Mouse (Mus musculus) urinary bladder, postnatal 25 days (tissue): ENCODE data around the gene Col4a2.
A peak's percentile ranks its signal among the peaks of the same experiment; 100 is the strongest.

Experiments used
- DNase-seq: peaks from one replicate; pipeline ENCODE4 v3.0.0; 2022; ENCODE audit warnings: low spot score

Col4a2 gene

DNA sequence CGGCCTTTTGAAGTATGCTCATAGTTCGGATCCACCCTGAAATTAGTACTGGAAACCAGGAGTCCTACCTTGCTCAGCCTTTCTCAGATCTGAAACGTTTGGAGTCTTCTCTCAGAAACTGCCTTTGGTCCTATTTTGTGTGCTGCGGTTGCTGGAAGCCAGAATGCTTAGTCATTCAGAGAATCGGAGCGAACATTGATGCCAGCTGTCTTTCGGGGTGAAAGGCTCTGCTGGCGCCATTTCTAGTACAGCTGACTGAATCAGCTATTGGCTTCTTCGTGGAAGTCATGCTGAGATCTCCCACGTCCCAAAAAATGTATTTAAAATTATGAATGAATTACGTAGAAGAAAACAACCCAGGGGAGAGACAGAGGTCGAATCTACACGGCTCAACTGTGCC, 105.2 kb downstream of the Col4a2 start:
- no peak for DNase-seq

DNA sequence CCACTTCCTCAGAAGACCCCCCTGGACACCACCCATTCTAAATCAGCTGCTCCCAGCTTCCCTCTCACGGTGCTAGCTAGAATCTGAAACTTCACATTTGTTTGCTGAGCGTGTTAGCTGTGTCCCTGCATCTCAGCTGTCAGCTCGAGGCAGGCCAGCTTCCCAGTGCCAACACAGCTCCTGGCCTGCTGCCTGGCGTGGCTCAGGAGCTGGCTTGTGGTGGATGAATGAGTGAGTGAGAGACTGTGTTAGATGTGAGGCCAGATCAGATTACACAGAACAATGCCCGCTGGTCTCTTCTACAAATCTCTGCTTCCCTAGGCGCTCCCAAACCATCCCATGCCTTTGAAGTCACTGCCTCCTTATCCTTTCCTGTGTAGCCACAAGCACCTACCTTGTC, 106.6 kb downstream of the Col4a2 start:
- DNase-seq, result no peak

DNA sequence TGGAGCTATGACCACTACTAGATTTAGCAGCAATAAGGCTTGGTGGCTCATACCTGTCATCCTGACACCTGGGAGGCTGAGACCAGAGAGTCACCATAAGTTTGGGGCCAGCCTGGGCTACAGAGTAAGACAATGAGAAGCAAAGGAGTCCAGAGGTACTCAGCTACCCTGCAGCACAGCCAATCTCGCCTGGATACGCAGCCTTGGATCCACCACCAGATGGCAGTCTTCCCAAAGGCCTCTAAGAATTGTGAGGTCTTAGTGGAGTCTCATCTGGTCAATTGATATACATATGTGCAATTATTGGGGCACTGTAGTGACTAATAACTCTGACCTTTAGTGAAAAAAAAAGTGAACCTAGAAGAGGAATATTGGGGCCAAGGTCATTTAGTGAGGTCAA, 107.0 kb downstream of the Col4a2 start:
- DNase-seq, result peak; percentile 64

DNA sequence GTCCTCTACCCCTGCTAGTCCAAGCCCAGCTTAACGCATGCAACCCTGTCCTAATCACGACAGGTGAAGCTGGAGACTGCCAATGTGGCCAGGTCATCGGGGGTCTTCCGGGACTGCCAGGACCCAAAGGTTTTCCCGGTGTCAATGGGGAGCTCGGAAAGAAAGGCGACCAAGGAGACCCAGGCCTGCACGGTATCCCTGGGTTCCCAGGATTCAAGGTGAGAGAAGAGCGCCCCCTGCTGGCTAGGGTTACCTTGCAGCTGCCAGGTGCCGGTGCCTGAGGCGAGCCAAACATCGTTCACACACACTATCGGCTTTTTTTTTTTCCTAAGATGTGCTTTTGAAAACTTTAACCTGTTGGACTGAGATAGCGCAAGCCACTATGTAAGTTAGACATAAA, 108.5 kb downstream of the Col4a2 start:
- peak; percentile 71 for DNase-seq

DNA sequence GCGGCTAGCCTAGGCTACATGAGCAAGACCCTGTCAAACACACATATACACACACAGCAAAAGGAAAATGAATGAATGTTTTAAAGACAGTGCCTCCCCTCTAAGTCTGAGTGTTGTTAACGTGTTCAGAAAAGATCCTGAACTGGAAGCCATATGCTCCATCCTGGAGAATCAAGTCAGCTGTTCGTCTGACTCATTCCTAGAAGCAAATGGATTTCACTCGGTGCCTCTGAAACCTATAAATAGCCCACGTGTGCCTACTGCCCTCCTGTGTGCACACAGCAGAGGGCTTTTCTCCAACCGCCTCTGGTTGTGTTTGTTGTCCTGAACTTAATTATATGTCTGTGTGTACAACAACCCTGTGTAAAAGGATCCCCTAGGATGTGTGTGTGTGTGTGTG, 109.4 kb downstream of the Col4a2 start:
- no peak for DNase-seq

DNA sequence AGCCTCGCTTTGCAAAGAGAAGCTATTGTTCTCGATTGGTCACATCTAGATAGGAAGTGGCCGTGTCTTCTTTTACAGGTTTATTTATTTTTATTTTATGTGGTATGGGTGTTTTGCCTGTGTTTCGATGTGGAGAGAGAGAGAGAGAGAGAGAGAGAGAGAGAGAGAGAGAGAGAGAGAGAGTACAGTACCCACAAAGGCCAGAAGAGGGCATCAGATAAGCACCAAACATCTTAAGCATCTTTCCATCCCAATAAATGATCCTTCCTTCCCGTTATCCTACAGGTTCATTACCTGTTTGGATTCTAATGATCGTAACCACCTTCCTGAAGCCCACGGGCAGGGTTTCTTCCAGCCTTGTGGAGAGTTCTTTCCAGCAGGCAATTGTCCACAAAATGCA, 110.5 kb downstream of the Col4a2 start:
- no peak for DNase-seq

DNA sequence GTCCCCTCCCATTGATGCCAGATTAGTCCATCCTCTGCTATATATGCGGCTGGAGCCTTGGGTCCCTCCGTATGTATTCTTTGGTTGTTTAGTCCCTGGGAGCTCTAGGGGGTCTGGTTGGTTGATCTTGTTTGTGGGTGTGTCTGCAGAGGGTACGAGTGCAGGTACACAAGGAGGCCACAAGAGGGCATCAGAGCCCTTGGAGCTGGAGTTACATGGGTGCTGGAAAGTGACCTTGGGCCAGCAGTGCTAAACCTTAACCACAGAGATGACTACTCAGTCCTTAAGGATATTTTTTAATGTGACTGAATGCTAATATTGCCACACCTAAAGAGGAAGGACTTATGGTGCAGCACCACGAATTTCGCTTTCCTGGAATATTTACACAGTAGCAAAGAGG, 118.1 kb downstream of the Col4a2 start:
- DNase-seq, result no peak

DNA sequence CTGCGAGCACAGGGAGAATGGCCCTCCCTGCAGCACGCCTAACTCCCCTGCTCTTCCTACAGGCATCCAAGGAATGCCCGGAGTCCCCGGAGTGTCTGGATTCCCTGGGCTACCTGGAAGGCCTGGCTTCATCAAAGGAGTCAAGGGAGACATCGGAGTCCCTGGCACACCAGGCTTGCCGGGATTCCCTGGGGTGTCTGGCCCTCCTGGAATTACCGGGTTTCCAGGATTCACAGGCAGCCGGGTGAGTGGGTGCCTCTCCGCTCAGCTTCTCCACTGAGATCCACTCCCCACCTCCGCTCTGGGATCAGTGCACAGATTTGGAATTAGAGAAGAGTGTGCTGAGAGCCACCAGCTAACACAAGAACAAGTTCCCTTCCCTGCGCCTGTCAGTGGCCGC, 125.3 kb downstream of the Col4a2 start:
- no peak for DNase-seq

DNA sequence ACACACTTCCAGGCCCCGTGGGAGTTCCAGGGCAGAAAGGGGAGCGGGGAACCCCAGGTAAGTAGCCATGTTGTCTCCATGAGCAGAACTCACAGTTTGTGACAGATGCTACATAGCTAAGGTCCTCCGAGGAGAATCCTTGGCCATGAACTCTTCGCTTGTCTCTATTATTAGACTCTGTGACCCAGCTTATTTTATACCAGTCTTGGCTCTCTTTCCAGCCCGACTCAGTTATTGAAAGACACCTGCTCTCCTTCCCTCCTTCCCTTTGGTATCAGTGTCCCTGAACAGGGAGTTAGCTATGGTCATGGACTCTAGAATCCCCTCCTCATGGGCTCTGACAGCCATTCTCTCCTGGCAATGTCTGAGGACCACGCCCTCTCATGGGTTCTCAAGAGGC, 128.7 kb downstream of the Col4a2 start:
- no peak for DNase-seq

DNA sequence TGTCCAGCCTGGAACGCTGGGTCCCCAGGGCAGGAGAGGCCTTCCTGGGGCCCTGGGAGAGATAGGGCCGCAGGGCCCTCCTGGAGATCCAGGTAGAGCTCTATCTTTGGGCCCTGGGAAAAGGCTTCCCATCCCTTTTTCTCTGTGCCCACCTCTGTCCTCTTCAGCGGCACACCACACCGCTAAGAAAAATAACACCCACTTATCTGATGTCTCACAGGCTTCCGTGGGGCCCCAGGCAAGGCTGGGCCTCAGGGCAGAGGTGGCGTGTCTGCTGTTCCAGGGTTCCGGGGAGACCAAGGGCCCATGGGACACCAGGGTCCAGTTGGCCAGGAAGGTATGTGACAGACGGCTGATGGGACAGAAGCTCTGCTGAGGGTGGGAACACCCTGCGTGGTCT, 131.0 kb downstream of the Col4a2 start:
- no peak for DNase-seq

DNA sequence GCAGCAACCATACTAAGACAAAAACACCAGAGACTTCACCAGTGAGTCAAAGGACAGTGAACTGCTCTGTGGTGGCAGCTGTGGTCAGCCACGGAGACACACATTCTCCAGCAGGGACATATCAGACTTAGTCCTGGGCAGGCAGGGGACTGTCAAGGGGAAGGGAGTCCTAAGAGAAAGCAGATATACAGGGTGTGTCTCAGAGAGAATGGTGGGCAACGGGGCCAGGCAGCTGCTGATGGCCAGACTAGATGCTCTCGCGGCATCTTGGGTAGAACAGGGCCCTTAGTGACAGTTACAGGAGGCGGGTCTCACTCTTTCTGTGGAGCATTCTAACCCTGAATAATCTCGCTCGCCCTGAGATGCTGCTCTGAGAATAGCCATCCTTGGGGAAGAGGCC, 131.6 kb downstream of the Col4a2 start:
- DNase-seq, result no peak

DNA sequence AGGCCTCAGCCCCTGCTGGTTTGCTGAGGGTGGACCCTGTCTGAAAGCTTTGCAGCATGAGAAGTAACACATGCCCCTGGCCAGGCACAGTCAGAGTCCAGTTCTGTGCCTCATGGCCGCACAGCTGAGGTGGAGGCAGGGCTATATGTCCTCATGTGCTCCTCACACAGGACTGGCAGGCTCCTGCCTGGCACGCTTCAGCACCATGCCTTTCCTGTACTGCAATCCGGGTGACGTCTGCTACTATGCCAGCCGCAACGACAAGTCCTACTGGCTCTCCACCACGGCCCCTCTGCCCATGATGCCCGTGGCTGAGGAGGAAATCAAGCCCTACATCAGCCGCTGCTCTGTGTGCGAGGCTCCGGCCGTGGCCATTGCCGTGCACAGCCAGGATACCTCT, 133.2 kb downstream of the Col4a2 start:
- no peak for DNase-seq

DNA sequence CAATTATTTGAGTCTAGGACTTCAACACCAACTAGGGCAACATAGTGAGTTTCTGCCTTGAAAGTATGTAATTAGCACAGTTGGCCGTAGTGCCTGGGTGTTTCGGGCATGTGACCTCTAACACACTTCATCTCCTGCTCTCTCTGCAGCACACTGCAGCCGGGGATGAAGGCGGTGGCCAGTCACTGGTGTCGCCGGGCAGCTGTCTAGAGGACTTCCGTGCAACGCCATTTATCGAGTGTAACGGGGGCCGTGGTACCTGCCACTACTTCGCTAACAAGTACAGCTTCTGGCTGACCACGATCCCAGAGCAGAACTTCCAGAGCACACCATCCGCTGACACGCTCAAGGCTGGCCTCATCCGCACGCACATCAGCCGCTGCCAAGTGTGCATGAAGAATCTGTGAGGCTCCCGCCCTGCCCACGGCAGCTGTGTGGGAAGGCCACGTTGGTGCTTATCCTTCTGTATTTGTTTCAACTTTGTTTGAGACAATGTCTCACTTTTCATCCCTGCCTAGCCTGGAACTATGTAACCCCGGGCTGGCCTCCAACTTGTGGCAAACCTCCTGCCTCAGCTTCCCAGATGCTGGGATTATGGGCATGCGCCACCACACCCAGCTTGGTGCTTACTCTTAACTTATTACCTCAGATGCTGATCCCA, 135.4 kb downstream of the Col4a2 start:
- DNase-seq, result no peak

DNA sequence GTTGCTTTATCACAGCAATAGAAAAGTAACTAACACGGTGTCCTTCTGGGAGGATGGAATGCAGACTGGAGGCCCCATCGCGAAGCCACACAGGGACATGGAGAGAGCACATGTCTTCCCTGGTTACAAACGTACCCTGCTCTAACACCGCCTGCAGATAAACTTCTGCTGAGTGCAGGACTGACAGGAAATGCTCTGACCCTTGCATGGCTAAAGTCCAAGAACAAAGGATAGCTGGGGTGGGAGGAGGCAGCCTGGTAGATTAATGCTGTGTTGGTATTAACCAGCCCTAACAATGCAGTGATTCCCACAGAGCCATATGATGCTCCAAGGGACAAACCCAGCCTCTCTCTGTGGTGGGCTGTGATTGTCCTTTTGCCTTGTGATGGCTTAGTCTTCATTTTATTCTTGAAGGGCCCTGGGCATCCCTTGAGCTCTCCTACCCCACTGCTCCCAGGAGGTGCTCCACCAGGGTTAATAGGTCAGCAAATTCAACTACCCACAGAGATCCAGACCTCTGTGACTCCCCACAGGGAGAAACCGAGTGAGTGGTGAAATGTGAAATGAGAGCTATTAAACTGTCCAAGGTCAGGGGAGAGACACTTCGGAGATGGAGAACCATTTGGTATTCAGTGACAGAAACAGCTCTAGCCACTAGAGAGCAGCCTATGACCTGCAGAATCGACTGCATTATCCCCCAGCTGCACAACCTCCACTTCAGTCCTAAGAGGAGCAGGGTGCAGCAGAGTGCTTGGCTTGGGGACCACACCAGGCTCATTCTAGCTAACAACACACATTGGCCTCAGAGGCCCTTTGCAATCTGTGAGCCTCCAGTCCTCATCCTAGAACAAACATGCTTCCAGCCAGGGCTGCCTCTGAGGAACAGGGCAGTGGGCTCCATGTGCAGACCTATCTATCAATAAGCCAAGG, 137.8 kb downstream of the Col4a2 start:
- no peak for DNase-seq

DNA sequence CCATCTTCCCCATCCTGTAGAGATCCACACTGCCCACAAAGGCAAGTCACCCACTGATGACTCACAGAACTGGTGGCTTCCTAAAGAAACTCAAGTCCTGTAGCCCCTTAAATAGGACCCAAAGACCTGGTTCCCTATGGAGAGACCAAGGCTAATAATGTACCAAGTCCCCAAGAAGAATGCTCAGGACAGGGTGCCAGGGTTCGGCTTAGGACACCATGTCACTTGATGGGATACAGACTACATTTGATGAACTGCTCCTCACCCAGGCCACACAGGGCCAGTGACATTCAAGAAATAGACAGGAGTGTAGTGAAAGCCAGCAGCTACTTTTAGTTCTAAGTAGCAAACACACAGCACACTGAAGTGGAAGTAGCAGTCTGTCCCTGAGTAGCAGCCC, 139.5 kb downstream of the Col4a2 start:
- DNase-seq, result no peak

DNA sequence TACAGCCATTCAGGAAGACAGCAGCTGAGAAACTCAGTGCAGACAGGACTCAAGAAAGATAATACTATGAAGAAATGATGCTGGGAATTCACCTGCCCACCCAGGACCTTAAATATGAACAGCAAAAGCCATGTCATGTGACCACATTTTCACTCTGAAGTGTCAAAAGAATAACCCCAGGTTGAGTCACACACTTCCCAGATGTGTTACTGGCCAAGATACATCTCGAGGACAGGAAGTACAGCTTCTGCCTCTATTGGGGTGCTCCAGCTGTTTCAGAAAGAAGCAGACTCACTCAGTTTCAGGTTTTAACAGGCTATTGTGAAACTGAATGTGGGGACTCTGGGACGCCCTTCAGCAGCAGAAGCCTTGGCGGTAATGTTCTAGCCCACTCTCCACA, 140.0 kb downstream of the Col4a2 start:
- no peak for DNase-seq

DNA sequence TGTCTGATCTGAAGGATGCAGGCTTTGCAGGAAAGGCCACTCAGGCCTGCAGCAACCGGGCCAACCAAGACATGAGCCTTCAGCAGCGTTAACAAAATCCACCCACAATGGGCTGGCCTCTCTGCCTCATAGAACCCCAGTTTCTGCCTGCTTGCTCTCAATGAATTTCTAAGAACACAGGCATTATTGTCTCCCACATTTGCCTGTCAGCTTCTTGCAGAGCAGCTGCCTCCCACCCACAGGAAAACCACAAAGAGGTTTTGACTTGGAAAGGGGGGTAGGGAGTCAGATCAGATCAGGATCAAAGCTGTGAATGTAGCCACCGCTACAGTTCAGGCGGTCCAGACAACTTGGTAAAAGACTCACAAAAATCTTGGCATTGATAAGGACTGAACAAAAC, 140.4 kb downstream of the Col4a2 start:
- no peak for DNase-seq

DNA sequence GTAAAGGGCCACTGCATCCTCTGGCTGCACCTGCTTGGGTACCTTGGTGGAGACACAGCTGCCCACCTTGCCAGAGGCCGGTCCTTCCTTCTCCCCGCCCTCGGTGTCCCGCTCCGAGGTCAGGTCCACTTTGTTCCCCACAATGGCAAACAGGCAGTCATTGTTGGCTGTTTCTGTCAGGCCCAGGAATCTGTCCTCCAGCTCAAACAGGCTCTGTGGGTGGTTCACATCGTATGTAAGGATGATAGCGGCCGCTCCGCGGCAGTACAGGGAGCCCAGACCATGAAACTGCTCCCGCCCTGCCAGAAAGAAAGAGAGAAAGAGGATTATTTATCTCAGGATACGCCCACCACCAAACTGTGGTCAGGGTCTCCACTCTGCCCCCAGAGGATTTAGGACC, 141.6 kb downstream of the Col4a2 start:
- DNase-seq, result no peak

DNA sequence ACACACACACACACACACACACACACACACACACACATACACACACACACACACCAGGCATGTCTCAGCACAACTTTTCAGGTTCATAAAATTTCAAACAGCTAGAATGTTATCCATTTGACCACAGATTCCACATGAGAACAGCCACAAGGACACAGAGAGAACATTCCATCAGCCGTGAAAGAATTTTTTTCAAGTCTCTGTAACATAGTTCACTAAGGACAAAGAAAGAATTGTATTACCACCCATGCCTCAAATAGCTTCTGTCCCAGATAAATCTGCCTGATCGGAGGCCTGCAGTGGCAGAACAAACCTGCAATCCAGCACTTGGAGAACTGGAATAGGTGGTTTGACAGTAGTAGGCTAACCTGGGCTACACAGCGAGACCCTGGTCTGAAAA, 144.7 kb downstream of the Col4a2 start:
- no peak for DNase-seq

DNA sequence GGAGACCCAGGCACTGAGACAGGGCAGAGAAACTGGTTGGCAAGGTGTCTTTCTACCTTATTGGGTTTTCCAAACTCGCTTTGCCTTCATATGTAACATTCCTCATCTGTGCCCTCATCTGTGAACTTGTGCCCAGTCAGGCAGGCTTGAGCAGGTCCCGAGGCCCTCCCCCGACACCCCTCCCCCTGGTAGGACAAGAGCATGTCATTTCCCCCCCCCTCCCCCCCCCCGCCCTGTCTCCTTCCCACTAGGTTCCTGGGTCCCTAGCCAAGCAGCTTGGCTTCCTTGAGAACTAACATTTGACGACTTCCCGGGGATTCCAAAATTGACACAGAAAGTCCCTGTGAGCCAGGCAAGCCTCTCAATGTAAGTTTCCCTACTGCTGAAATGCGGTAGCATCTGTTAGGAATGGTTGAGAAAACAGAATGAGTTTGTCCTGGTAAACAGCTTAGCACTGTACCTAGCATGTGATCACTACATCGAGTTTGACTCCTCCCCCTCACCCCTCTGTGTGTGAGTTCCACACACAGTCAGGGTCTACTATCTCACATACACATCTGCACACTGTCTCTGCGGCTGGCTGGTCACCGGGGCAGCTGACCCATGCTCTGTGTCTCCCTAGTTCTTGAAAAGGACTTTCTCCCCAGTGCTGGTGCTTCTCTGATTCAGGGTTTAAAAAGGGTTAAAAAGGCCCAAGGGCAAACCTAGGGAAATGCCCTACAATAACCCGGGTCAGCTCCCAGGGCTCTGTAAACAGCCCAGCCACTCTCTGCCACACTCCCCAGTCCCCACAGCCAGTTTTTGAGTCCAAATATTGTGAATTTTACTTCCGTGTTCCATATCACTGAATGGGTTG, 145.6 kb downstream of the Col4a2 start:
- DNase-seq, result no peak

DNA sequence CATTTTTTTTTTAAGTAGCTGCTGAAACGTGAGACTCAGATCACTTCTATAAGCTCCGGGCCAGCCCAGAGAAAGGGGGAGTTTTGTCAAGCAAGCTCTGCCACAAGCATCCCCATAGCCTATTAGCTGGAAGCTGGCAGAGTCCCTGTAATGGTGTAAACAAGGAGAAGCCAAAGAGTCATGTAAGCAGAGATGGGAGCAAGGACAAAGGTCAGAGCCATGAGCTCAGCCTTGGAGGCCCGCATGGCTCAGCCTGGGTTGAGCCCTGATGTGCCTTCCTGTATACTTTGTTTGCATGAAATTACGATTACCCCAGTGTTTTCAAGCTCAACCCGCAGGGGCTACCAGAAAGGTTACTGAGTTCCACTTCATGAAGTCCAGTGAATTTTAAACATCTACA, 146.4 kb downstream of the Col4a2 start:
- DNase-seq, result no peak

DNA sequence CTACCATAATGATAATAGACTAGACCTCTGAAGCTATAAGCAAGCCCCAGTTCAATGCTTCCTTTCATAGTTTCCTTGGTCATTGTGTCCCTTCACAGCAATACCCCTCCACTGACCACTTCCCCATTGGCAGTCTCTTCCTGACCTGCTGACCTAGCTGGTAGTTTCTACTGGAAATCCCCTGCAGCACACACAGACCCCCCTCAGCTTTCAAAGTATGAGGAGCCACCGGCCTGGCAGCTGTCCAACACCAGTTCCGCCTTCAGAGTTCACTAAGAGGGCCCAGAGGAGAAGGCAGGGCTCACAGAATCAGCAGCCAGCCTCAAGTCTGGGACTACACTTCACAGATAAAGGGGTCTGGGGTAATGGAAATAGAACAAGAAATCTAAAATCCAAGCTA, 148.3 kb downstream of the Col4a2 start:
- no peak for DNase-seq

DNA sequence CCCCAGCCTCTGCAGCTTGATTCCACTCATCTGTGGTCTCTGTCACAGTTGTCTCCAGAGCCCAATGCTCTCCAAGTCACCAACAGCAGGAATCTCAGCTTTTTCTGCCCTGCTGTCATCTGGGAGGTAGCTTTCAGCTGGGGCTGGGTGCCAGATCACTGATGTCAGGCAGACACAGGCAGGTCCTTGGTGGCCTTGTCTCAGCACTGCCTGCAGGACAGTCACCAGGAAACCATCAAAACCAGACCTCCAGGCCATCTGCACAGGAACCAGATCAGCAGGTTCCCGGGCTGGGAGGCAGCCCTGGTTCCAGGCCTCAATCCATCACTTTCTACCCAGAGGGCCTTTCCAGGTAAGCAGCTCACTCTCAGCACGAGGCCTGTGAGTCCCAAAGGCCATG, 149.2 kb downstream of the Col4a2 start:
- DNase-seq, result peak; percentile 42
